Comparison of ENCODE assay signal across 21 mouse cellular contexts in the genomic region with DNA sequence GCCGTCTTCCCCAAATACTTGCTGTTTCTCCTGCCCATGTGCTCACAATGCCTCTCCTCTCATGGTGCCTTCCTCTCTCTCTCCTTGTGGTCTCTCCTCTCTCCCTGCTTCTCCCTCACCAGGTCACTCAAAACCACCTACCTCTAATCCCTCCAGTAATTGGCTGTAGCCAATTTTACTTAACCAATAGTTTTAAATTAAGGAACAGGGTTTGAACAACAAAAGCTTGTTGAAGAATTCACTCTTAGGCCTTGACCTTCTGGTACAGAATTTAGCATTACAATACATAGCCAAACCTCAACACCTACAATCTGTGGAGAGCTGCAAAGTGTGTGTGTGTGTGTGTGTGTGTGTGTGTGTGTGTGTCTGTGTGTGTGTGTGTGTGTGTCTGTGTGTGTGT. TPM values are rescaled to one million over a fixed set of nuclear protein-coding genes. Genes with fewer than 3 reads are reported as not detected.
DNase-seq lines count a peak whose midpoint lies in the region; TF ChIP-seq lines count a peak whose summit lies in the region.
"Had no signal": no experiment of that assay in that cellular context is flagged by ENCODE, and none has a peak within 500 bp of the region (broad histone marks: within the 10 kb centered on the region; RNA-seq: fewer than 3 reads in every experiment).

No protein-coding gene starts in this region.

- TF ChIP-seq EP300 in ES-Bruce4 (IDR thresholded peaks at IDR 0.05; ENCODE audit: insufficient read depth, low read depth, low read length), result no peak

- peak; percentile 93 for DNase-seq in R1 (ENCODE audit: low read depth, low spot score)
- DNase-seq in layer of hippocampus, adult 11-12 months (ENCODE audit: low spot score), result no peak
- DNase-seq in left cerebral cortex, postnatal 25 days (ENCODE audit: low spot score in 2 of 2), result no peak
- DNase-seq in hindbrain, embryonic 10.5 days (ENCODE audit: low spot score), result no peak
- DNase-seq: adrenal gland, adult 2 months; adrenal gland, postnatal 14 days; cerebellum, adult 11 months; cerebellum, adult 8-10 months; cerebellum, postnatal 36 days; embryo, embryonic 11 days; kidney, adult 11 months had no signal

- 87% methylated on average over 1 of the region's 1 CpGs for WGBS in hindbrain, embryonic 10.5 days

- H3K9me3 ChIP-seq in E14TG2a.4 (ENCODE audit: low read length) (no peaks in the 10 kb centered on the region), ES-Bruce4 (replicated peaks; ENCODE audit: control insufficient read depth, insufficient read depth, low read length, poor library complexity, severe bottlenecking) (no peaks in the 10 kb centered on the region)
- no peaks in the 10 kb centered on the region for H3K9me3 ChIP-seq in hindbrain, embryonic 10.5 days
- H3K9me3 ChIP-seq: embryonic facial prominence, embryonic 10.5 days; embryonic facial prominence, embryonic 13.5 days; forebrain, embryonic 10.5 days; forebrain, embryonic 13.5 days; heart, embryonic 10.5 days; heart, embryonic 13.5 days; hindbrain, embryonic 13.5 days; intestine, embryonic 15.5 days had no signal

- H3K4me1 ChIP-seq in E14TG2a.4 (replicated peaks; ENCODE audit: low read depth, low read length) (peaks cover 21% of the 10 kb centered on the region), ES-Bruce4 (ENCODE audit: control insufficient read depth, insufficient read depth, low read length) (no peaks in the 10 kb centered on the region)
- H3K4me1 ChIP-seq in hindbrain, embryonic 10.5 days (replicated peaks), result no peaks in the 10 kb centered on the region
- H3K4me1 ChIP-seq: embryonic facial prominence, embryonic 13.5 days; forebrain, embryonic 13.5 days; hindbrain, embryonic 13.5 days; intestine, embryonic 15.5 days had no signal

- no peak overlapping the region for H3K27ac ChIP-seq in ES-Bruce4 (ENCODE audit: insufficient read depth, low read length)
- no peak overlapping the region for H3K27ac ChIP-seq in hindbrain, embryonic 10.5 days
- H3K27ac ChIP-seq: embryonic facial prominence, embryonic 10.5 days; embryonic facial prominence, embryonic 13.5 days; forebrain, embryonic 10.5 days; forebrain, embryonic 13.5 days; heart, embryonic 10.5 days; heart, embryonic 13.5 days; hindbrain, embryonic 13.5 days; intestine, embryonic 15.5 days had no signal

- no peak for TF ChIP-seq POLR2A in ES-Bruce4 (IDR thresholded peaks at IDR 0.05; ENCODE audit: insufficient read depth, low read length)

- H3K27me3 ChIP-seq in E14TG2a.4 (ENCODE audit: insufficient read depth, low read length) (no peaks in the 10 kb centered on the region), ES-Bruce4 (ENCODE audit: control insufficient read depth, insufficient read depth, low read length, poor library complexity, severe bottlenecking) (no peaks in the 10 kb centered on the region)
- H3K27me3 ChIP-seq in hindbrain, embryonic 10.5 days (ENCODE audit: insufficient read depth, poor library complexity, severe bottlenecking), result no peaks in the 10 kb centered on the region
- H3K27me3 ChIP-seq: embryonic facial prominence, embryonic 13.5 days; forebrain, embryonic 13.5 days; heart, embryonic 13.5 days; hindbrain, embryonic 13.5 days; intestine, embryonic 15.5 days had no signal

- peak overlapping the region; percentile 69 for H3K4me3 ChIP-seq in E14TG2a.4 (replicated peaks; ENCODE audit: low read length)
- H3K4me3 ChIP-seq in ES-Bruce4 (ENCODE audit: low read depth, low read length), result peak overlapping the region; percentile 78
- no peak overlapping the region for H3K4me3 ChIP-seq in hindbrain, embryonic 10.5 days
- H3K4me3 ChIP-seq: embryonic facial prominence, embryonic 10.5 days; embryonic facial prominence, embryonic 13.5 days; forebrain, embryonic 10.5 days; forebrain, embryonic 13.5 days; heart, embryonic 10.5 days; heart, embryonic 13.5 days; hindbrain, embryonic 13.5 days; intestine, embryonic 15.5 days had no signal

- TF ChIP-seq CTCF in E14TG2a.4 (conservative IDR thresholded peaks at IDR 0.05; ENCODE audit: low read length), result no peak
- no peak for TF ChIP-seq CTCF in ES-Bruce4 (IDR thresholded peaks at IDR 0.05; ENCODE audit: low read depth, low read length)

- H3K36me3 ChIP-seq in E14TG2a.4 (ENCODE audit: insufficient read depth, low read length) (no peaks in the 10 kb centered on the region), ES-Bruce4 (ENCODE audit: control insufficient read depth, insufficient read depth, low read length, poor library complexity, severe bottlenecking) (no peaks in the 10 kb centered on the region)
- no peaks in the 10 kb centered on the region for H3K36me3 ChIP-seq in hindbrain, embryonic 10.5 days
- H3K36me3 ChIP-seq: embryonic facial prominence, embryonic 10.5 days; embryonic facial prominence, embryonic 13.5 days; forebrain, embryonic 10.5 days; heart, embryonic 10.5 days; heart, embryonic 13.5 days; hindbrain, embryonic 13.5 days; intestine, embryonic 15.5 days had no signal

- intact Hi-C loops in left cerebral cortex, postnatal 25 days (cut with DNase I), result no loop called here

- H3K9ac ChIP-seq in ES-Bruce4 (ENCODE audit: low read depth, poor library complexity, severe bottlenecking), result no peak overlapping the region
- H3K9ac ChIP-seq: embryonic facial prominence, embryonic 13.5 days; forebrain, embryonic 13.5 days; heart, embryonic 13.5 days; hindbrain, embryonic 13.5 days; intestine, embryonic 15.5 days had no signal

RNA-seq across cellular contexts. Expression of a gene that starts 49.3 kb away (rescaled TPM):
- 39.1 and 43.2 TPM in 2 replicates for polyA plus RNA-seq in ES-Bruce4 (2011; ENCODE audit: insufficient read depth, insufficient read length, low read depth, missing spikeins)
- 10 to 100 TPM; 13.0 to 13.7 TPM for total RNA-seq in left cerebral cortex, postnatal 25 days (2021)
- polyA plus RNA-seq in hindbrain, embryonic 10.5 days (2016; fragmentation: Nextera tagmentation; extraction: Ambion mirVana), result 48.4 and 48.5 TPM in 2 replicates
